Mouse (Mus musculus) c-Kit-positive CD71-positive TER-119-positive erythroid progenitor cells, embryonic 14.5 days (primary cell): ENCODE measurements around the gene Coro1a.
A peak's percentile ranks its signal among the peaks of the same experiment; 100 is the strongest.
"Not testable (repeated sequence)": the region's sequence is repeated elsewhere in the genome, so short reads cannot be mapped to it uniquely, and the experiment has no call there.

Experiments used
- DNase-seq: peaks from one replicate; pipeline ENCODE4 v3.0.0-alpha.2; 2013; ENCODE audit warnings: low spot score

The Coro1a gene

DNA sequence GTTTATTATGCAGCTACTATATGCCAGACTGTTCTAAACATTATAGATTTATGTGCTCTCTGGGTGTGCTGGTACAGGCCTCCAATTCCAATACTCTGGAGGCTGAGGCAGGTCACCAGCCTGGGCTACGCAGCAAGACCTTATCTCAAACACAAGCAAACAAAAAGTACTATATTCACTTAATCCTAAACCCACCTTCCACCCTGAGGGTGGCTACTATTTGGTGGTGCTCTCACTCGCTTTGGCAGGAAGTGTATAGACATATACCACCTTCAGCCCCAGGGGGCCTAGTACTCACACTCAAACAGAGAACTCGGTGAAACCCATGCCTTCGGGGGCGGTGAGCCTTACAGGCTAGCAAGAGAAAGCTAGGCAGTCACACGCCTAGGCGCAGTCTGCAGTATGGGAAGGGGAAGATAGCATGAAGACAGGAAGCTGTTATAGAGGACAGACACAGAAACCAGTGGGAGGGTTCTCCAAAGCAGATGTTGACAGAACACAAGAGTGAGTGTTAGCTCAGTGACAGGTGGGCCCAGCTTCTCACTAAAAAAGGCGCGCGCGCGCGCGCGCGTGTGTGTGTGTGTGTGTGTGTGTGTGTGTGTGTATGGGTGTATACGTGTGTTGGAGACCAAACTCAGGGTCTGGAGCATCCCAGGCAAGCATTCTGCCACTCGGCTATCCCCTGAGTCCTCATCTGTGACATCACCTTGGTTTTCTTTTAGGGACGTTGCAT lies at the start of gene Coro1a:
Gene Coro1a, minus strand, starts transcription at position 346 of the 733 bp plus-strand sequence.
- DNase-seq, result no peak

DNA sequence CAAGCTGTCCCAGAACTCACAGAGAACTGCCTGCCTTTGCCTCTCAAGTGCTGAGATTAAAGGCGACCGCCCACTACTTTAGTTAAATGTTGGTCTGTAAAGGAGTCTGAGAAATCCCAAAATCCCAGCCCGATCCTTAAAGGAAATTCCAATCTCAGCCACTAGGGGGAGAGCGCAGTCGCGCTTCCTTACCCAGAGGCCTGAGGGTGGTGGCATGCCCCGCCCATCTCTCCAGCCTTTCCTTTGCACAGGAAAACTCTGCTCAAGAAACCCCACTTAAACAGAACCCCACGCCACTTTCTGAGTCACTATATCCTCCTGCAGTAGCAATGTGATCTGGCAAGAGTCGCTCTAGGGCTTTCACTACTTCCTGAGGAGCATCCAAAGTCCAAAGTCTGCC lies 47.3 kb upstream of the Coro1a start:
- DNase-seq, result peak; percentile 72

DNA sequence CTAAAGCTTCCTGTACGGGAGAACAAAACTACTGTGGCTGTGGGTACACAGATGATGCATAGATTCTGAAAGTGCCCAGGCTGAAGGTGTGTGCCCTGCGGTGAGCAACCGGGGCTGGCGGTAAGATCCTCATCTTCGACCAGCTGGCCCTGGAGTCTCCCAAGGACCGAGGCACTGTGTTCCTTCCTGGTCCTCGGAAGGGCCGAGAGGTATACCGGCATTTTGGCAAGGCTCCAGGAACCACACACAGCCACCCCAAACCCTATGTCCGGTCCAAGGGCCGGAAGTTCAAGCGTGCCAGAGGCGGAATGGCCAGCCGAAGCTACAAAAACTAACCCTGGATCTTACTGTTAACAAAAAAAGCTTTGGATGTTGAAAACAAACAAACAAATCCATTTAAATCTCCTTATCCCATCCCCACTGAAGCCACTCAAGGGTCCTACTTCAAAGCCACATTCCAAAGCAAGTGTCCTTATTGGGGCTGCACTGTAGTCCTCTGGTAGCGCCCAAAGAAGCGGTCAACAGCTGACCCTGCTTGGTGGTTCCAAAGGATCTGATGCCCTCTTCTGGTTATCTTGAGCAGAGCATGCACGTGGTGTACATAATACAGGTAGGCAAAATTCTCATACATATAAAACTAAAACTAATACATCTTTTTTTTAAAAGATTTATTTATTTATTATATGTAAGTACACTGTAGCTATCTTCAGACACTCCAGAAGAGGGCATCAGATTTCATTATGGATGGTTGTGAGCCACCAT lies 42.2 kb upstream of the Coro1a start:
- DNase-seq, result no peak

DNA sequence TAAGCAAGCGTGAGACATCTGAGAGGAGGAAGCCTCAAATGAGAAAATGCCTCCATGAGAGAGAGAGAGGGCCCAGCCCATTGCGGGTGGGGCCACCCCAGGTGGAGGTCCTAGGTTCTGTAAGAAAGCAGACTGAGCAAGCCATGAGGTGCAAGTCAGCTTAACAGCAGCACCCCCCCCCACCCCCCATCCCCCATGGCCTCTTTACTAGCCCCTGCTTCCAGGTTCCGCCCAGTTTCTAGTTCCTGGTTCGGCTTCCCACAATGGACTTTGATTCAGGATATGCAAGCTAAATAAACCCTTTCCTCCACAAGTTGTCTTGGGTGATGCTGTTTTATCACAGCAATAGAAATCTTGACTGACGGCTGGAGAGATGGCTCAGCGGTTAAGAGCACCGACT lies 41.2 kb upstream of the Coro1a start:
- no peak for DNase-seq

DNA sequence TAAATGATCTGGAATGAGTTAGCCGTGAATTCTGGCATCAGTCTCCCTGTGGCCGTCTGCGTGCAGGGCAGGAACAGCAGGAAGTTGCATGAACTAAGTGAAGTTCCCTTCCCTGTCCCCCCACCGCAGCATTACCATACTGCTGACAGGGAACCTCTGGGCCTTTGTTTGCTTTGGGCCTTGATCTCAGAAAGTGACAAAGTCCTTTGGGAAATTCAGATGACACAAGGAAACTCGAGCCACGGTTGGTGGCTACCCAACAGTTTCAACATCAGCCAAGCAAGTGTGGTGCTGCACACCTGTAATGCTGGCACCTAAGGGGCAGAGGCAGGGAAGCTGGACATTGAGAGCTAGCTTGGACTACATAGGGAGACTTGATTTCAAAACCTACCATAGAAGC lies 39.2 kb upstream of the Coro1a start:
- no peak for DNase-seq

DNA sequence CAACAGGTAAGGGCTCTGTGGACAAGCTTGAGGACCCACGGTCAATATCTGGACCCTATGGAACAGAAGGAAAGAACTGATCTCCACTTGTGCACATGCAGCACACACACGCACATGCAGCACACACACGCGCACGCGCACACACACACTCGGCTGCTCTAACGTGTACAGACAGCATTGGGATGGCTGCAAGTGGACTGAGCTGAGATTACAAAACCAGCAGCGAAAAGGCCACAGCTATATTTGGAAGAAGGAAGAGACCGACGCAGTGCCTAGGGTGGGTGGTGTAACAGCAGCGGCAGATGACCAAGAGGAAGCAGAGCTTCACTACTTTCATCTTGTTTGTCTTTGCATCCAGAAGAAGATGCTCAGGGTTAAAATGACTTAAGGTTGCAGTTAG lies 38.5 kb upstream of the Coro1a start:
- no peak for DNase-seq

DNA sequence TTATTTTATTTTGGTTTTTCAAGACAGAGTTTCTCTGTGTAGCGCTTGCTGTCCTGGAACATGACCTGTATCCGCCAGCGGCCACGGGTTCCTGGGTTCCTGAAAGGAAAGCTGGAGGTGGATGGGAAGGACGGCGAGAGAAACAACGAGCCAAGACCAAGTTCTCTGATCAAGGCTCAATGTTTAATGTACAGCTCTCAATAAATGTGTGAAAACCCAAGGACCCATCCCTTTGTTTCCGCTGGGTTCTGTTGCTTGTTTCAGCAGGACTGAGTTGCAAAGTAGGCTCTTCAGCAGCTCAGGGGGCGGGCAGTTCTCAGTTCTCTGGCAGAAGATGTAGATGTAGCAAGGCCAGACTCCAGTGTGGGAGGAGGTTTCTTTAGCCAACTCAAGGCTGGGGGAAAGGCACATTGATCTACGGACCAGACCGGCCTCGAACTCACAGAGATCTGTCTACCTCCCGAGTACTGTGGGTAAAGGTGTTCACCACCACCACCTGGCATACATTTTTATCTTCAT lies 34.4 kb upstream of the Coro1a start:
- DNase-seq, result no peak

DNA sequence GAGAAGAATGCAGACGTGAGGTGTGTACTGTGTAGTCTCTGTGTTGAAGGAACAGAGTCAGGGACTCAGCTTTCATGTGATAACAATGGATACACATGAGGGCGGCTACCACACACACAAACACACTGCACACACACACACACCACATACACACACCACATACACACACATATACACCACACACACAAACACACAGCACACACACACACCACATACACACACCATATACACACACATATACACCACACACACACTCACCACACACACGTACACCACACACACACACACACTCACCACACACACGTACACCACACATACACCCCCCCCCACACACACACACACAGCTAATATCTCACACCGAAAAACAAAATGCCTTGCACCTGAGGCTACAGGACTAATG lies 33.9 kb upstream of the Coro1a start:
- DNase-seq, result no peak

DNA sequence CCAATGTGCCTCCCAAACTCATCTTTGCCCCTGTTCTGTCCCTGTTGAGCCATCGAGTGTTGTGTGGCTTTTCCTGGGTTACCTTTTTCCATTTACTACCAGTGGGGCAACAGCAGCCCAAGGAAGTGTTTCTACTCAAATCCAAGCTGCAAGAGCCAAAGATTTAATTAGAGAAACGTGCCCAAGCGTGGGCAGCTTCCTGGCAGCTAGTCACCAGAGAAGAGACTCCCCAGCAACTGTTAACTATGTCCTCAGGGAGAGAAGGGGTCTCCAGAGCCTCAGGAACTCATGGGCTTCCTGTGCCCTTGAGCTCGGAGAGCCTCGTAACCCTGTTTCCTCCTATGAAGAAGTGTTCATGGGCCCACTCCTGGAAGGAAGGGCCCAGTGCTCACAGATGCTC lies 33.4 kb upstream of the Coro1a start:
- no peak for DNase-seq

DNA sequence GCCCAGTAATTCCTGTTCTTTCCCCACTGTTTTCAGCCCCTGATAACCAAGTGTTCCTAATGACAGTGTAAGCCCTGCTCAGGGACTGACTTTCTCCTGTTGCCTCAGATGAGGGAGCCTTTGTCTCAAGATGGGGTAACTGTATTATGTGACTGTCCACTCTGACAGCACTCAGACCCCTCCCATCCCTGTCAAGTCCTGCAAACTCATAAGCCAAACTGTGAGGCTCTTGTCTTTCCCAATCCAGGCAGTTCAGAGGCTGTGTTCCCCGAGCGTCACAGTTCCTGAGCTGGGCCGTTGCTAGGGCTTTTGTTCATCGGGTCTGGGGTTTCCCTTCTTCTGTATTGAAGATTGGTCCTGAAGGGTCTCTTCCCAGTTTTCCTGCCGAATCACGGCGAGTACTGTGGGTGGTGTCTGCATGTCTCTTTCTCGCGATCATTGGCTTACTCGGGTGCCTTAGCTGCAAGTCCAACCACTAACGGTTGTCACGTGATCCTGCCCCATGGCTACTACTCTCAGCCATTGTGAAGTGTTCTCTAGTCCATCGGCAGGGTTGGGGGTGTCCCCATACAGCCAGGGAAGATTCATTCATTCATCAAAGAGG lies 32.6 kb upstream of the Coro1a start:
- no peak for DNase-seq

DNA sequence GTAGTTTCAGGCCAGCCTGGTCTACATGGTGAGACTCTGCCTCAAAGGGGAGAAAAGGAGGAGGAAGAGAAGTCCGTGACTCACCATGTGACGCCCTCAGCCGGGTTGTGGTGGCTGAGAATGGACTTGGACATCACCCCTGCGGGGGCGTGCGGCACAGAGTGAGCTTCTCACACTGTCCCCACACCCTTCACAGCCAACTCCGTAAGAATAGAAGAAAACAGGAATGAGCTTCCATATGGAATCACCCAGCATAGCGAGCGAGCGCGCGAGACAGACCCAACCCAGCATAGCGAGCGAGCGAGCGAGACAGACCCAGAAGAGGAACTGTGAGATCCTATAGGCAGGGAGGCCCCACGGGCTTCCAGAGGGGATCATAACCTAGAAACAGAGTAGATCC lies 32.0 kb upstream of the Coro1a start:
- DNase-seq, result no peak

DNA sequence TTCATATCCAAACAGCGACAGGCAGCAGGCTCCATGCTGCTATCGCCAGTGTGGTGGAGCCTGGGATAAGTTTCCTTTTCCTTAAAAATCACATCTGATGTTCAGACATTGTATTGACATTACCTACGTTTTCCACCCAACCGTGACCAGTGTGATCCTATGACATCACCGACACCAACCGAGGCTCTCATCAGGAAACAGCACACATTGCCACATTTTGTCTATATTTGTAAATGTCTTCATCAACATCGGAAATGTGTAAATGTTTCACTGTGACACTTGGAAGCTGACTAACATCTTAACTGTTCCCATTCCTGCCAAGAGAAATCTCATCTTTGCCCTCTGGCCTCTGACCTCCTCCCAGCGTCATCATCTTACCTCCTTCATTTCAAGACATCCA lies 28.5 kb upstream of the Coro1a start:
- no peak for DNase-seq

DNA sequence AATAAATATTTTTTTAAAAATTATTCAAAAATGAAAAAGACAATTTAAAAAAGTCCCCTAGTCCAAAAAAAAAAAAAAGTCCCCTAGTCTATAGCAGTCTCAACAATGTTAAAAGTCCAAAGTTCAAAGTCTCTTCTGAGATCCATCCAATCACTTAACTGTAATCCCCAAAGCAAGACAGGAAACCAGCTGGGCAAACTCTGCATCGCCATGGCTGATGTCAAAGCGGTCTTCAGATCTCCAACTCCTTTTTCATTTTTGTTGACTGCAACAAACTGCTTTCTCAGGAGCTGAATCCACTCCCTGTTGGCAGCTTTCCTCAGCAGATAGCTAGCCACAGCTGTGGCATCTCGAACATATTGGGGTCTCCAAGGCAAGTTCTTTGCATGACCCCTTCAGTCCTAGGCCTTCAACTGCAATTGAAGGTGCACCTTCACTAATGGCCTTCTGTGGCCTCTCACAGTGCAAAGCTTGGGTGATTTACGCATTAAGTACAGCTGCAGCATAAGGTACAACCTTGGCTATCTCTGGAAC lies 22.7 kb upstream of the Coro1a start:
- DNase-seq, result not testable (repeated sequence)

DNA sequence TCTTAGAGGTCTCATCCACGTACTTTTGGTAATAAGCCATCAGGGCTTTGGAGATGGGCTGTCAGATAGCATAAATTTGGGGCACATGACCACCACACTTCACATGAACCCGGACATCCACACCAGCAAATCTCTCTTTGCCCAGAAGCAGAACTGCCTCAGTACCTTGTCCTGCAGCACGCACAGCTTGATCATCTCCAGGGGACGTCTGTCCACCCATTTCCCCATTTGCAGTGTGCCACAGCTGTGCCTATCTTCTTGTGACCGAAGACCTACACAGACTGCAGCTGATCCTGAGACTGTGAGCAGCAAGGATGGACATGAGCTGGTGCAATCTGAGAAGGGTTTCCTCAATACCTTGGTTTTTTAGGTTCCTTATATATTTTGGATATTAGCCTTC lies 18.1 kb upstream of the Coro1a start:
- no peak for DNase-seq

DNA sequence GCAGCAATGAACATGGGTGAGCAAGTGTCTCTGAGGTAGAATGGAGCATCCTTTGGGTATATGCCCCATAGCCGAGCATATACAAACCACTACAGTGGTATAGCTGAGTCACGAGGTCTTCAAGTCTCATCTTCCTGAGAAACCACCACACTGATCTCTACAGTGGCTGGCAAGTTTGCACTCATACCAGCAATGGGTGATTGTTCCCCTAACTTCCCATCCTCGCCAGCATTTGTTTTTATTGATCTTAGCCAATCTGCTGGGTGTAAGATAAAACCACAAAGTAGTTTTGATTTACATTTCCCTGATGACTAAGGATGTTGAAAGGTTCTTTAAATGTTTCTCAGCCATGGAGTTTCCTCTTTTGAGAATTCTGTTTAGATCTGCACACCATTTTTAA lies 17.5 kb upstream of the Coro1a start:
- DNase-seq, result no peak

DNA sequence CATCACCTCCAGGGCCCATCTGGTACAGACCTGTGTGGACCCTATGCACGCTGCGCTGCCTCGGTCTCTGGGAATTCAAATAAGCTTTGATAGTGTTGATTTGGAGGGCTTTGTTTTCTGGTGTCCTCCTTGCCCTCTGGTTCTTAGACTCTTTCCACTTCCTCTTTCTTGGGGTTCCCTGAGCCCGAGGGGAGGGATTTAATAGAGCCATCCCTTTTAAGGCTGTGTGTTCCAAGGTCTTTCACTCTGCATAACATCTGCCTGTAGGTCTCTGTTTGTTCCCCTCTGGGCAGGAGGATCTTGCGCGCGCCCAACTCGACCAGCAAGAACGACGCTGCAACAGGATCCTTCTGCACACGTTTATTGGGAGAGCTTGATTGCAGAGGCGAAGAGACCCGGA lies 14.0 kb upstream of the Coro1a start:
- no peak for DNase-seq

DNA sequence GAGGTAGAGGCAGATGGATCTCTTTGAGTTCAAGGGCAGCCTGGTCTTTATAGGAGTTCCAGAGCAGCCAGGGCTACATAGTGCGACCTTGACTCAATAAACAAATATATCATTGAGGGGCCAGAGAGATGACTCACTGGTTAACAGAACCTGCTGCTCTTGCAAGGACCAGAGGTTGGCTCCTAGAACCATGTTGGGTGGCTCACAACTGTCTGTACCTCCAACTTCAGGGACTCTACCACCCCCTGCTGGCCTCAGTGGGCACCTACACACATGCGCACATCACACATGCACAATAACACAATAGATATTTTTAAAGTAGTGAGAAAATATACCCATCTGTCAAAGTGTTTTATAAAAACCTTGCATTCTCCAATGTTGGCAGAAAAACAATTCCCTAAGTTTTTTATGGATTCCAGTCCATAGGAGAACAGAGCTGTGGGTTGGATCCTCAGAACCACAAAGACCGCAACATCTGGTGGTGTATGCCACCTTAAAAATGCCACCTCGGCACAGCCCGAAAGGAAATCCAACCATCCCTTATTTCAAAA lies 11.3 kb upstream of the Coro1a start:
- DNase-seq, result no peak

DNA sequence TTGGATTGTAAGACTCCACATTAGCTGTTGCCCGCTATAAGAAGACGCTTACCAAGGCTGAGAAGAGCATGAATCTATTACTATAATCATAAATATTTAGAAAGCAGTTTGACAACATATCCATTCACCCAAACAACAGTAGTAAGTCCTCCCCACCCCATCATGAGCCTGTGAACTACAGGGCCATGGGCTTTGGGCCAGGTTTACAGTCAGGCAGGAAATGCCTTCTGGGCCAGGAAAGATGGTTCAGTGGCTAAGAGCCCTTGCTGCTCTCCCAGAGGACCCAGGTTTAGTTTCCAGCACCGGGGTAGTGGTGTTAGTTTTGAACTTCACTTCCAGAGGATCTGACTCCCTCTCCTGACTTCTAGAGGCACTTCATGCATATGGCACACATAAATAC lies 10.0 kb upstream of the Coro1a start:
- no peak for DNase-seq

DNA sequence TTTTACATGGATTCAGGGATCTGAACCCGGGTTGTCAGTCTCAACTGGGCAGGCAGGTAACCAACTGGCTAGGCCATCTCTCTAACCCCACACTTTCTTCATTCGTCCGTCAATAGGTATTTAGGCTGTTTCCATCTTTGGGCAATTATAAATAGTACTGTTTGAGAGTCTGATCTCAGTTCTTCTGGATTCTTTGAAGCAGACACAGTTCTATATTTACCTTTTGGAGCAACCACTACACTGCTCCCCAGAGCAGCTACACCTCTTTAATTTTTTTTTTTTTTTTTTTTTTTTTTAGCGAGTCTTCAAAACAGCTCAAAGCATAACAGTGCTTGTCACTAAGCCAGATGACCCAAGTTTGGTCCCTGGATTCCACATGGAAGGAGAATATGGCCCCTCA lies 8.1 kb upstream of the Coro1a start:
- DNase-seq, result no peak

DNA sequence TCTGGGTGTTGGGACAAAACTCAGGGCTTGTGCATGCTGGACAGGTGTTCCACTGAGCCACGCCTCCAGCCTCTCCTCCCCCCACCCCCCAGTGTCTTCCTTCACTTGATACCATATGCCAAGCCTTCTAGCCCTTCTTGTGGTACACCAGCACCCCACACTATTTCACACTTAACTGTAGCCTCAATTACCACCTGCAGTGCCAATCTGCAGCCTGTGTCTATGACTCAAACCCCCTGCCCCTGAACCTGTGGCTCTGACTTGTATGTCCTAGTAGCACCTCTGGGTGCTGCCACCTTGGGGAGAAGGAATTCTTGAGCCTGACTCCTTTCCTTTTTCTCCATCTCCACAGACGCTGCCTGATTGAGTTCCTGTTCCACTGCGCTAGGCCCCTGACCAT lies 4.3 kb upstream of the Coro1a start:
- no peak for DNase-seq

DNA sequence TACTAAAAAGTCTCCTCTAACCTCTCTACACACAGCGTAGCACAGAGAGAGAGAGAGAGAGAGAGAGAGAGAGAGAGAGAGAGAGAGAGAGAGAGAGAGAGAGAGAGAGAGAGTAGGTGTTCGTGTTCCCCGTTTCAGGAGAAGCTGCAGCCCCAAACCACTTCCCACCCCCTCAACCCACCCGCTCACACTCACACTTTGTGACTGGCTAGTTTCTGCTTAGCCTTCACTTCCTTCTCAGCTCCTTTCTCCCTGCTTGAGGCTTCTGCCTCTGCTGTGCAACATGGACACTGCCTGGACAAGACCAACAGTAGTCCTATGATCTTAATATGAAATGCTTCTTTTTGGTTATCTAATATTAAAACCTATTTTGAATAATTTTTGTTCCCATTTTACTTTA lies 2.7 kb upstream of the Coro1a start:
- no peak for DNase-seq

DNA sequence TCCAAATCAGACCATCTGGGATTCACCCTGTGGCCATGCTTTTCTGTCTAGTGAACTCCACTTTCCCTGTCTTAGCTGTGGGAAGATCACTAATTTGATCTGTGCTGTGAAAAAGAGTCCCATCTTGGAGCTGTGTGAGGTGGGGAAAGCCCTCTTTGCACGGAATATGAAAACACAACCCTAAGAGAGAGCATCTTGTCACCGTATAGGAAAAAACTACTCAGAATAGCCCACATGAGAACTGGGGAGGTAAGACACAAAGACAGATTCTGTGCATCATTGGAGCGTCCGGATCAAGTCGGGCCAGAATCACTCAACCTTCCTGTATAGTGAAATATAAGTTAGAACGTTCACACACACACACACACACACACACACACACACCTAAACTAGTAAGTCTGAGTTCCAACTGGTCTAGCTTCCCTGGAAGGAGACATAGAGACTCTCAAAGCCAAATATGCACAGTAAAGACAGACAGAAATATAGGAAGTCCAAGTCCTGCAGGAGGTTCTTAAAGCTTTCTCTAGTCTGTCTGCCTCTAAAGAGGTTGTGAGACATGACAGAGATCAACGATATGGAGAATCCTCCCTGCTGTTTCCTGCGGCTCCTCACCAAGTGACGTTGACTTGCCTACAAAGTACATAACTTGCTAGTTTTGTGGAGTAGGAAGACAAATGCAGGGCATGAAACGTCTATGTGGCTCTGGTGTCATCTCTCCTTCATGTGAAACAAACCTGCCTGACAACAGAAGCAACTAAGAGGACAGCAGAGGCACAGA lies 777 bp upstream of the Coro1a start:
- no peak for DNase-seq
